Mouse (Mus musculus) spleen, adult 2 months (tissue): ENCODE data around the gene A030014E15Rik. TPM values are rescaled to one million over a fixed set of nuclear protein-coding genes. Genes with fewer than 3 reads are reported as not detected.
"Not testable (repeated sequence)": the region's sequence is repeated elsewhere in the genome, so short reads cannot be mapped to it uniquely, and the experiment has no call there.

ENCODE experiments used
- DNase-seq, 2 experiments: peaks; one replicate each; pipeline versions ENCODE4 v3.0.0 to v3.0.0-alpha.2; 2012 to 2021; ENCODE audit warnings: low spot score in 2 of 2, low read depth in 1 of 2
- H3K27ac ChIP-seq: fragments of 200-500 bp; 2 replicates; pipeline ENCODE4 v1.5.1; 2012; ENCODE audit warnings: low read length, inconsistent platforms; ENCODE audit not compliant: insufficient read depth
- H3K27me3 ChIP-seq: fragments of 200-500 bp; 2 replicates; pipeline ENCODE4 v1.6.1; 2012; ENCODE audit warnings: mild to moderate bottlenecking, moderate library complexity, low read length, inconsistent platforms; ENCODE audit not compliant: control insufficient read depth, insufficient read depth
- H3K36me3 ChIP-seq: fragments of 200-500 bp; 2 replicates; pipeline ENCODE4 v1.6.1; 2012; ENCODE audit warnings: mild to moderate bottlenecking, low read length, inconsistent platforms; ENCODE audit not compliant: control insufficient read depth, insufficient read depth
- H3K4me1 ChIP-seq: fragments of 200-500 bp; 2 replicates; pipeline ENCODE4 v1.6.1; 2011; ENCODE audit warnings: inconsistent platforms; ENCODE audit not compliant: control insufficient read depth, insufficient read depth, insufficient read length
- H3K4me3 ChIP-seq: fragments of 200-500 bp; 2 replicates; pipeline ENCODE4 v1.5.1; 2011; ENCODE audit warnings: mild to moderate bottlenecking, inconsistent platforms; ENCODE audit not compliant: insufficient read depth, insufficient read length; ENCODE audit errors: extremely low read depth
- CTCF ChIP-seq: fragments of 200-500 bp; IDR thresholded peaks from 2 replicates; pipeline ENCODE4 v1.5.1; 2011; ENCODE audit warnings: mild to moderate bottlenecking, inconsistent platforms; ENCODE audit not compliant: insufficient read depth, insufficient read length, insufficient replicate concordance; ENCODE audit errors: extremely low read depth
- POLR2A ChIP-seq: fragments of 200-500 bp; IDR thresholded peaks from 2 replicates; pipeline ENCODE4 v1.6.1; 2011; ENCODE audit warnings: low read depth, low read length, inconsistent platforms
- WGBS: fragments of 180-500 bp; shearing (Covaris S2); methylation state at CpG from one replicate; pipeline ENCODE4 v1.1.7; 2018; 5-methylcytosine and 5-hydroxymethylcytosine counted together
- polyA plus RNA-seq: library from polyadenylated mRNA; depleted of rRNA; stranded (reverse); fragments of >200 nt; gene quantifications from 2 replicates; pipeline ENCODE4 v1.2.3, GENCODE M21; 2012

Gene A030014E15Rik
- polyA plus RNA-seq, 1 experiment: not detected

DNA sequence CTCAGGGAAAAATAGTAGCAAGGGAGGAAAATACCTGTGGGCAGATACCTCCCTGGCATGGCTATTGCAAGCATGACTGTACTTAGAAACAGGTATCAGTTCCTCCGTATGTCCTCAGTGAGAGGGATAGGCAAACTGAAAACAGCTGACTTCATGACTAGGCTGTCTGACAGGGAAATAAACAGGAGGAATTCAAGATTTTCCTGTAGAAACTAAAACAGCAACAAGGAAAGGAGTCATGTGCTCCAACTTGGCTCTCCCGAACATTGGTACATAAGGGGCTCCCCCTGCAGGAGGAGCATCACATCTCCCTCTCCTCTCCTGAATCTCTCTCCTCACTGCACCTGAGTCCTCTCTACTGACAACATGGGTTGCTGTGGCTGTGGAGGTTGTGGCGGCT is 11.7 kb upstream of the A030014E15Rik start, which contains the start of gene A030005L19Rik:
Gene A030005L19Rik, plus strand, starts transcription at position 301 of the 400 bp plus-strand sequence.
- TF ChIP-seq CTCF: no peak
- no peak for TF ChIP-seq POLR2A
- no peak for DNase-seq
- no peak within 1 kb of the TSS for H3K4me3 ChIP-seq
- 90% methylated on average over 3 of the region's 3 CpGs for WGBS
- no peaks in the 10 kb centered on the region for H3K36me3 ChIP-seq
- H3K27me3 ChIP-seq: no peaks in the 10 kb centered on the region
- H3K27ac ChIP-seq: no peak within 1 kb of the TSS
- H3K4me1 ChIP-seq: no peaks in the 10 kb centered on the region

DNA sequence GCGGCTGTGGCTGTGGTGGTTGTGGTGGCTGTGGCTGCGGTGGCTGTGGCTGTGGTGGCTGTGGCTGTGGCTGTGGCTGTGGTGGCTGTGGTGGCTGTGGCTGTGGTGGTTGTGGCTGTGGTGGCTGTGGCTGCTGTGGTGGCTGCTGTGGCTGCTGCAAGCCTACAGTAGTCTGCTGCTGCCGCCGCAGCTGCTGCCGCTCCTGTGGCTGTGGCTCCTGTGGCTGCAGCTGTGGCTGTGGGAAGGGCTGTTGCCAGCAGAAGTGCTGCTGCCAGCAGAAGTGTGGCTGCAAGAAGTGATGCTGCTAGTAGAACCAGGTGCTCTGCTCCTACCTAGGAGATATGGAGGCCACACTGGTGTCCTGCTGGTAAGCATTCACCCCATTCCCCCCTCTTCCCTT is 11.3 kb upstream of the A030014E15Rik start:
- WGBS: 78% methylated on average over 5 of the region's 5 CpGs
- not testable (repeated sequence) for DNase-seq

DNA sequence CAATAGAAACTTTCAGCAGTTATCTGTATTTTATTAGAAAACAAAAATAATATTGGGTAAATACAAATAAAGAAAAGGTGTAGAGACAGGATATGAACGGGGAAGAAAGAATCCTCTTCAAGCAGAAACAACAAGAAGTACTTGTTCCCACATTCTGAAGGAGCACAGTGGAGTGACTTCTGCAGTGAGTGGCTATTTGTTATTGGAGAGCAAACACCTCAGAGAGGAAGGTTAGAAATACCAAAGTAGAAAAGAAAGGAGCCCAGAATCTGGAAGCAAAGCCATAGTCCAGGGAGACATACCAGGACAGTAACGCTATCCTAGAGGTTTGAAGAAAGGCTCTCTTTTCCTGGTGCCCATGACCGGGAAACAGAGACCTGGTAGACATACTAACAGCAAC is 5.8 kb downstream of the A030014E15Rik start:
- not testable (repeated sequence) for H3K27me3 ChIP-seq, H3K4me3 ChIP-seq, H3K4me1 ChIP-seq, DNase-seq, H3K36me3 ChIP-seq, H3K27ac ChIP-seq
- WGBS: 91% methylated on average over 3 of the region's 3 CpGs

More for the DNA sequence above, 11.3 kb upstream of the A030014E15Rik start:
- not testable (repeated sequence) for H3K27me3 ChIP-seq, H3K4me3 ChIP-seq, H3K36me3 ChIP-seq, H3K4me1 ChIP-seq, H3K27ac ChIP-seq

DNA sequence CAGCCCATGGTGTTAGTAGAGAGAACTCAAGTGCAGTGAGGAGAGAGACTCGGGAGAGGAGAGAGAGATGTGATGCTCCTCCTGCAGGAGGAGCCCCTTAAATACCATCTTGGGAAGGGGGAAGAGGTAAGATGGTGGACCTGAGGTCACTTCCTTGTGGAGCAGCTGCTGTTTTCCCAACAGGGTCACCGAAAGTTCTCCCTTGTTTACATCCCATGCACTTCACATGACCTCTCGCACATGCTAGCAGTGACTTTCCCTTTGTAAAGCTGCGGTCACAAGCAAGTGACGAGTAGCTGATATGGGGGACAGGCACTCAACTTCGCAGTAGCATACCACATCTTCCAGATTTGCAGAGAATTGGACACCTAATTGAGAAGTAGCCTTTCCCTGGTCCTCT is 6.6 kb downstream of the A030014E15Rik start, which contains the start of gene Gm6217:
Gene Gm6217, minus strand, starts transcription at position 74 of the 400 bp plus-strand sequence.
- H3K27ac ChIP-seq, H3K4me3 ChIP-seq, H3K4me1 ChIP-seq, H3K27me3 ChIP-seq, DNase-seq, H3K36me3 ChIP-seq: not testable (repeated sequence)
- WGBS: no CpG with 5 or more reads among the region's 6 CpGs

DNA sequence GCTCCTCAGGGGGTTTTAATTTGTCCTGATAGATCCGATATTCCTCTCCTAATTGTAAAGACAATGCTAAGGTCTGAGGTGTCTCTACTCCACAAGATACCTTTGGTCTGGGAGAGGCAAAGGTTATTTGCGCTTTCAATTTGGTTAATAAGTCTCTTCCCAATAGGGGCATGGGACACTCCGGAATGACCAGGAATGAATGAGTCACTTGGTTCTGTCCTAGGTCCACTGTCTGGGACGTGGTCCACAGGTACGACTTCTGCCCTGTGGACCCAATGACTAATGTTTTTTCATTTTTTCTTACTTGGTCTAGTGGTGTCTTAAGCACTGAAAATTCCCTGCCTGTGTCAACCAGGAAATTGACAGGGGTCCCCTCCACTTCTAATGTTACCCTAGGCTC is 13.9 kb downstream of the A030014E15Rik start:
- no peak for DNase-seq
- WGBS: 93% methylated on average over 5 of the region's 5 CpGs
- Histone ChIP-seq H3K36me3 (no peaks in the 10 kb centered on the region), H3K27me3 (no peaks in the 10 kb centered on the region), H3K4me3 (no peak overlapping the region), H3K27ac (no peak overlapping the region), H3K4me1 (no peaks in the 10 kb centered on the region)
- TF ChIP-seq POLR2A (no peak), CTCF (no peak)

DNA sequence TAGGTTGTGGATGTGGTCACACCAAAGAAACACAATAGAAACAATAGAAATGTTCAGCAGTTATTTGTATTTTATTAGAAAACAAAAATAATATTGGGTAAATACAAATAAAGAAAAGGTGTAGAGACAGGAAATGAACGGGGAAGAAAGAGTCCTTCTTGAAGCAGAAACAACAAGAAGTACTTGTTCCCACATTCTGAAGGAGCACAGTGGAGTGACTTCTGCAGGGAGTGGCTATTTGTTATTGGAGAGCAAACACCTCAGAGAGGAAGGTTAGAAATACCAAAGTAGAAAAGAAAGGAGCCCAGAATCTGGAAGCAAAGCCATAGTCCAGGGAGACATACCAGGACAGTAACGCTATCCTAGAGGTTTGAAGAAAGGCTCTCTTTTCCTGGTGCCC is 17.8 kb downstream of the A030014E15Rik start:
- H3K4me1 ChIP-seq, H3K36me3 ChIP-seq, H3K27me3 ChIP-seq, DNase-seq, H3K27ac ChIP-seq, H3K4me3 ChIP-seq: not testable (repeated sequence)
- 90% methylated on average over 2 of the region's 2 CpGs for WGBS

DNA sequence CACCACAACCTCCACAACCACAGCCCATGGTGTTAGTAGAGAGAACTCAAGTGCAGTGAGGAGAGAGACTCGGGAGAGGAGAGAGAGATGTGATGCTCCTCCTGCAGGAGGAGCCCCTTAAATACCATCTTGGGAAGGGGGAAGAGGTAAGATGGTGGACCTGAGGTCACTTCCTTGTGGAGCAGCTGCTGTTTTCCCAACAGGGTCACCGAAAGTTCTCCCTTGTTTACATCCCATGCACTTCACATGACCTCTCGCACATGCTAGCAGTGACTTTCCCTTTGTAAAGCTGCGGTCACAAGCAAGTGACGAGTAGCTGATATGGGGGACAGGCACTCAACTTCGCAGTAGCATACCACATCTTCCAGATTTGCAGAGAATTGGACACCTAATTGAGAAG is 18.6 kb downstream of the A030014E15Rik start, which contains the start of gene A030003K21Rik:
Gene A030003K21Rik, minus strand, starts transcription at position 94 of the 400 bp plus-strand sequence.
- DNase-seq, H3K36me3 ChIP-seq, H3K4me3 ChIP-seq, H3K4me1 ChIP-seq, H3K27me3 ChIP-seq, H3K27ac ChIP-seq: not testable (repeated sequence)
- no CpG with 5 or more reads among the region's 6 CpGs for WGBS

DNA sequence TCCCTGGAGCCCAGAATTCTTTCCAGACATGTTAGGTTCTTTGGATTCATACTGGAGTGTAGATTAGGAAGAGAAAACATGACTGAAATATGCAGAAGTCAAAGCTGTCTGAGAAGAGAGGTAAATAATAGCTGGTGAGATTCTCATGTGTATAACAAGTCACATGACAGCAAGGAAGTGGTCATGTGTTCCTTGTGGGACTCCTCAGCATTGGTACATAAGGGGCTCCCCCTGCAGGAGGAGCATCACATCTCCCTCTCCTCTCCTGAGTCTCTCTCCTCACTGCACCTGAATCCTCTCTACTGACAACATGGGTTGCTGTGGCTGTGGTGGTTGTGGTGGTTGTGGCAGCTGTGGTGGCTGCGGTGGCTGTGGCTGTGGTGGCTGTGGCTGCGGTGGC is 21.3 kb downstream of the A030014E15Rik start:
- not testable (repeated sequence) for H3K27ac ChIP-seq, DNase-seq, H3K36me3 ChIP-seq, H3K4me1 ChIP-seq, H3K4me3 ChIP-seq, H3K27me3 ChIP-seq
- 94% methylated on average over 2 of the region's 2 CpGs for WGBS
